Mouse (Mus musculus) bone marrow, adult 2 months (tissue): ENCODE results near the gene Vmn2r19.

Experiments
- CTCF ChIP-seq: fragments of 200-500 bp; IDR thresholded peaks from 2 replicates; pipeline ENCODE4 v1.5.1; 2011; ENCODE audit warnings: low read length, control low read depth; ENCODE audit not compliant: control insufficient read depth, insufficient read depth
- POLR2A ChIP-seq: fragments of 200-500 bp; IDR thresholded peaks from 2 replicates; pipeline ENCODE4 v1.6.1; 2011; ENCODE audit warnings: low read depth, mild to moderate bottlenecking, control low read depth, low read length, borderline replicate concordance; ENCODE audit not compliant: control insufficient read depth

GRCm38 (mm10) chr6:123308033-123308432, at the start of gene Vmn2r19:
- no peak for TF ChIP-seq POLR2A
- no peak for TF ChIP-seq CTCF
